Mouse (Mus musculus): Measurements from ENCODE around the gene Syvn1. TPM values are rescaled to one million over a fixed set of nuclear protein-coding genes. Genes with fewer than 3 reads are reported as not detected.

Gene Syvn1
- polyA plus RNA-seq (2012; rRNA removed) = 28.2 and 37.9 TPM in 2 replicates

DNA sequence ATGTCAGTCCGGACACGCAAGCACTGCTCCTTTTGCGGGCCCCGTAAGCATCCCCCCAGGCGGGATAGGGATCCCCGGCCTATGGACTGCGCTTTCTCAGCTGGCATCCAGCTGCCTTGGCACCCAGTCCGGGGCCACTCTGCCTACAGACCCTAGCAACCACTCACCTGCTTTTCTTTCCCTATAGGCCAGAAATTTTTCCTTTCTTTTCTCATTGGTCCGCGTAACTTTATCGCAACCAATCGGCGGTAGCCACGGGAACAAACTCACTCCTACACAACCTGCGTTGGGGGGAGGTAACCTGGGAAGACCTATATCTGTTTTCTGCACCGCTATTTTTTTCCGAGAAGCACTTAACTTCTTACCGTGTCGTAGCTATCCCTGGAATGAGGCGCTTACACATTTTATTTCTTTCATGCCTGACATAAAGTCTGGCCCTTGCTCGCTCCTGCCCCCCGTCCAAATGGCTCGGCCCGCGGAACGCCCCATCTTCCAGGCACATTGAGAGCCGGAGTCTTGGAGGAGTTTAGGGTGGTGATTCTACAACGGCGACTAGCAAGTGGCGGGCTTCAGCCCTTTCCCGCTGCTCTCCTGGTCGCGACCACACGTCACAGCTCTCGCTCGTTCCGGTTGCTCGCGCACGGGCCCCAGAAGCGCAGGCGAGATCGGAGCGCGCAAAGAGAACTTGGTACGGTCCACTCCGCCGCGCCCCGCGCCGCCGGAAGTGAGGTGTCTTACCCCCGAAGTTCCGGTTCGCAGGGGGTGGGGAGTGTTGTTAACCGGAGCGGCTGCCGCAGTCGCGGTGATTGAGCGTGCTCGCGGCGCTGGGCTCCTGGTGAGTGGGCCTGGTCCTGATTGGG lies at the start of gene Syvn1:
Gene Syvn1 (plus strand): TSS at position 283 of the 860 bp plus-strand sequence.

DNA sequence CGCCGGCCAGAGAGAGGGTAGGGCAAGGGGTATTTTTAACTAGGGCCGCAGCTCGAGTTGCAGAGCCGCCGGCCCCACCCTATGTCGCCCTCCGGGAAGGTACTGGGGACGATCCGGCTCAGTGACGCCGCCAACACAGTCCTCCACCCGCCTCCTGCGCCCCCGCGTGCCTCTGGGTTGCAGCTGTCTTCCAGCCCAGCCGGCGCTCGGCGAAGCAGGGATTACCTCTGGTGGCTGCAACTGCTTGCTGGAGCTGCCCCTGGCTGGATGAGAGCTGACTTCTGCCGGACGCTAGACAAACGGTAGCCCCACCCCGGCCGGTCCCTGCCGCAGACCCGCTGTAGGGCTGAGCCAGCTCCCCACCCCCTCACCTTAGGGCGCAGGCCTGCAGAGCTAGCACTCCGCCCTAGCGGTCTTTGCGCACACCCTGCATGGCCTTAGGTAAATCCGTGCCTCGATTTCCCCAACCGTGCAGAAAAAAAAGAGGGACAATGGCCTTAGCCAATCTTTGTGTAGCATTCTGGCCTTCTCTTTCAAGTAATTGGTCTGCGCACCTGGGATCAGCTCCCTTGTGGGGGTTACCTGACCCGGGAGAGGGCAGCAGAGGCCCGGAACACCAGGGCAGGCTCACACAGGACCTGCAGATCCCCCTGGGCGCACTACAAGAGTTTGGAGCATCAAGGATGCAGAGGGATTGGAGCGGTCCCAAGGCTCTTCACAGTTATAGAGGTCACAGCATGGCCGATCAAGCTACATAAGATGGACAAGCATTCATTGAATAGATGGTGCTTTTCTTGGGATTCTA lies 30.7 kb upstream of the Syvn1 start, which contains the start of gene Capn1:
Gene Capn1 (minus strand): TSS at position 387 of the 805 bp plus-strand sequence.

DNA sequence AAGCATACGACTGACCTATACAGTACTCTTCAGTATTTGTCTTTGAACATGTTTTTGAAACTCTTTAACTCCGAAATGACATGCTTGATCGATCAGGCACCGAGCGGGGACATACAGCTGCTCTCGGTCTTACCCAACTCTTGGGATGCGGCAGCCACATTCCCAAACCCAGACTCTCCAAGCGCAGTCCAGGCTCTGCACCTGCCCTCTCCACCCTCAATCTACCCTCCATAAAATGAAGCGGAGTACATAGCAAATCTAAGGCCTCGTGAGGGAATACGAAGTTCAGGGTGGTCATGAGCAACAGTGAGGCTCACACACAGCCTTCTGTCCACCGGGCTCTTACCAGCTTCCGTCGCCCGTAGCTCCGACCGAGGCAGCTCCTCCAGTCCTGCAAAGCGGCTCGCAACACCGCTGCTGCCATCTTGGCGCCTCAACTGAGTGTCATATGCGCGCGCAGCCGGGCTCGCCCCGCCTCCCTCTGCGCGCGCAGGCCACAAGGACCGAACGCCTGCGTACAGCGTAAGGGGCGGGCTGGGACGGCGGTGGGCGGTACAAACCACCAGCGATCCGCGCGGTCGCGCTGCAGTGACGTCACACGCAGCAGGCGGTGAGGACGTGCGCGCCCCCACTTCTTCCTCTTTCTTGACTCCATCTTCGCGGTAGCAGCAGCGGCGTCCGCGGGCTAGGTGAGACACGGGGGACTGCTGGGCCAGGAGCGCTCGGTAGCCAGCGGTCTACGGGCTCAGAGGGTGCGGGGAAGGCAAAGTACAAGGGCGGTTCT lies 11.1 kb downstream of the Syvn1 start, which contains the start of the genes Mrpl49 and Fau:
Gene Mrpl49 (minus strand): TSS at position 473 of the 784 bp plus-strand sequence.
Gene Fau (plus strand): TSS at position 532 of the 784 bp plus-strand sequence.

DNA sequence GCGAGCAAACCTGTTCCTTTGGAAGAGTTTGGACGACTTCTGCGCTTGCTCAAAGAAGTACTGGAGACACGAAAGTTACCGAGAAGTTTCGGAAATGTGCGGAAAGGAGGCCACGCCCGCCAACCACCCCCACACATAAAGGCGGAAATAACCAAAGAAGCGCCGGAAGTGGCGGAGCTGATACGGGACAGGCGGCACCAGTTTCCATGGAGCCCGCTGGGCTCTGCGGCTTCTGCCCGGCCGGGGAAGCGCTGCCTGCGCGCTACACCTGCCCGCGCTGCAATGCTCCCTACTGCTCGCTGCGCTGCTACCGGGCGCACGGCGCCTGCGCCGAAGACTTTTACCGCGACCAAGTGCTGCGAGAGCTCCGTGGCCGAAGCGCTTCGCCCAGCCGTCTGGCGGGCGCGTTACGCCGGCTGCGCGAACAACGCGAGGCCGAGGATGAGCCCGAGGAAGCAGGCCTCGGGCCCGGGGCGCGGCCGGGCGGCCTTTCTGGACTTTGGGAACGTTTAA lies 14.7 kb downstream of the Syvn1 start, which contains the start of gene Znhit2:
Gene Znhit2 (plus strand): TSS at position 172 of the 513 bp plus-strand sequence.

DNA sequence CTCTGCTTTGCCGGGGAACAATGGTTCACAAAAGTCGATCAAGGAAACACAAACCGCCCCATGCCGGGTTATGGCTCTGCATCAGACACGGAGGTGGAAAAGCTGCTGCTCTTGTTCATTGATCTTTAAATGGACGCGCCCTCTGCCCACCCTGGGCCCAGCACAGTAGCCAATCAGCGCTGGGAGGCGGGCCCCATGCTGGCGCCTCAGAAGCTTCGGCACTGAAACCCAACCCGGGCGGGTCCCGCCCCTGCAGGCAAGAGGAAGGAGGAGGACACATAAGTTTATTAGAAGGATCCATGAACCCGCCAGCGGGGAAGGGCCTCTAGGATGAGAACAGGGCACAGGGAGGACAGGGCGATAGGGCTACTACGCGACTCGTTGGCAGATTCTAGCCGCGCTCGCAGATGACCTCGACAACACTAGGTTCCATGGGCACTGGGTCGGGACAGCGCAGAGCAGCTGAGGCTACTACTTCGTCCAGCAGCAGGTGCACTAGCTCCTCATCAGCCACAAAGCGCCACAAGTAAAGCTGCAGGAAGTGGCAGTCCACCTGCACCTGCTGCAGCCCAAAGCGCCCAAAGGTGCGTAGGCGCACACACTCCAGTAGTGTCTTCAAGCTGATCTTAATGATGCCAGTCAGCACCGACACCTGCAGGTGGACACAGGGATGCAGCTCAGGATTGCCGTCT lies 21.5 kb downstream of the Syvn1 start, which contains the start of gene Tm7sf2:
Gene Tm7sf2 (minus strand): TSS at position 650 of the 692 bp plus-strand sequence.

DNA sequence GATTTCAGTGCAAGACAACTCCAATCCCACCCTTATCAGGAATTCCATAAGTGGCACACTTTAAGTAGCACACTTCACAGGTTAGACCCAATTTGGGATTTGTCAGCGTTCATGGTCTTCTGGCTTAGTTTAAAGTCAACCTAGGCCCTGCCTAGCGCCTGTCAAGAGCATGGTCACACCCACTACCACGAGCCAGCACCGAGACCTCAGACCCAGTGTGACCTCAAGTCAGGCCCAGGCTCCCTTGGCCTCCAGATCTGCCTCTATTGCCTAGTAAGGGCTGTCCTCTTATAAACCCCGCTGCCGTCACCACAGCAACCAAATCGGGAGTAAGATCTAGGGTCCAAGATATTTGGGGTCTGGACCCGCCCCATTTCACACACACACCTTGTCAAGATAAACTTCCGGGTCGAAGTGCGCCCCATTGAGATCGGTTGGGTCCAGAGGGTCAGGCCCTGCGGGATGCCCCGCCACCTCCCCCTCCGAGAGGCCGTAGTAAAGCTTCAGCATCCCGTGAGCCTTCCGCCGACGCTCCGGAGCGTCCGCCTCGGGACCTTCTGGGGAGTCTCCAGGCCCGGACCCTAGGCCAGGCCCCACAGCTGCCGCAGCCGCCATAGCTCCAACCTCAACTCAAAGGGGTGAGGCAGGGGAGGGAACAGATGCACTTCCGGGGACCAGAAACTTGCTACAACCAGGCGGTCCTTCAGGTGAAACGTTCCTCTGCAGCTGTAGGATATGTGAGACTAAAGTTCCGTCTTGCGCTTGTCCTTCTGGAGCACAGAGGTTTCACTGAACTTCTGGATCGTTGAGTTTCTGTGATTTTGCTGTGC lies 30.4 kb downstream of the Syvn1 start, which contains the start of gene Vps51:
Gene Vps51 (minus strand): TSS at position 668 of the 830 bp plus-strand sequence.

DNA sequence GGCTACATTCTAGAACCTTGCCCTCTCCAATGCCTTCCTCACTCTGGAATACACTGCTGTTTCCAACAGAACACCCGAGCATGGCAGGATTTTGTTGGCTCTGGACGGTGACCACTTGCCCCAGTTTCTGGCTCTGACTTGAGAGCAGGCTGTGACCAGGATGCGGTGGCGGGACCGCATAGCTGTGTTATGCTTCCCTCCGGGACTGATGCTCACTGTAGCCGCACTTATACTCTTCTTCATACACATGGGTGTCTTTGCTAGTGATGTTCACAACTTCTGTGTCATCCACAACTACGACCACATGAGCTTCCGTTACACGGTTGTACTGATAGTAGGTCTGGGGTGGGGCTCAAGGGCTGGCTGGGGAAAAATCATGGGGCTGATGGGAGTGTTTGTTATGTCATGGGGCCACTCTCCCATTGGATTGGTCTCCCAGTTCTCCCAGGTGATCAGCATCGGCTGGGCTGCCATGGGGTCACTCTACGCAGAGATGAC lies 33.7 kb downstream of the Syvn1 start, which contains the start of gene Tmem262:
Gene Tmem262 (plus strand): TSS at position 51 of the 498 bp plus-strand sequence.

DNA sequence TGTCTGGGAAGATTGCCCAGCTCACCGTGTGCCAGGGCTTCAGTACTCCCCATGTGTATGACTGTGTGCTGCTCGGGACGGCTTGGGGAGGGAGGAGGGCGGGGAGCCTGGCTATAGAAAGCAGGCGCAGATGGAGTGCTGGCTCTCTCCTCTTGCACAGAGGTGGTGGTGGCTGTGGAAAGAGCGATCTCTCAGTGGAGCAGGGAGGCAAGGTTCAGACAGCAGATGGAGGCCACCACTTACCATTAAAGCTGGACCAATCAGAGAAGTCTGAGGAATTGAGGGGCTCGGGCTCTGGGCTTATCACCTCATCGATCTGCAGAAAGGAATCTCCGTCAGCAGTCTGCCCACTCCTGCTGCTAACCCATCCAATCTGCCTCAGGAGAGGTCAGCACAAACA lies 35.8 kb downstream of the Syvn1 start, which contains the start of gene Gm28374:
Gene Gm28374 (minus strand): TSS at position 101 of the 400 bp plus-strand sequence.

DNA sequence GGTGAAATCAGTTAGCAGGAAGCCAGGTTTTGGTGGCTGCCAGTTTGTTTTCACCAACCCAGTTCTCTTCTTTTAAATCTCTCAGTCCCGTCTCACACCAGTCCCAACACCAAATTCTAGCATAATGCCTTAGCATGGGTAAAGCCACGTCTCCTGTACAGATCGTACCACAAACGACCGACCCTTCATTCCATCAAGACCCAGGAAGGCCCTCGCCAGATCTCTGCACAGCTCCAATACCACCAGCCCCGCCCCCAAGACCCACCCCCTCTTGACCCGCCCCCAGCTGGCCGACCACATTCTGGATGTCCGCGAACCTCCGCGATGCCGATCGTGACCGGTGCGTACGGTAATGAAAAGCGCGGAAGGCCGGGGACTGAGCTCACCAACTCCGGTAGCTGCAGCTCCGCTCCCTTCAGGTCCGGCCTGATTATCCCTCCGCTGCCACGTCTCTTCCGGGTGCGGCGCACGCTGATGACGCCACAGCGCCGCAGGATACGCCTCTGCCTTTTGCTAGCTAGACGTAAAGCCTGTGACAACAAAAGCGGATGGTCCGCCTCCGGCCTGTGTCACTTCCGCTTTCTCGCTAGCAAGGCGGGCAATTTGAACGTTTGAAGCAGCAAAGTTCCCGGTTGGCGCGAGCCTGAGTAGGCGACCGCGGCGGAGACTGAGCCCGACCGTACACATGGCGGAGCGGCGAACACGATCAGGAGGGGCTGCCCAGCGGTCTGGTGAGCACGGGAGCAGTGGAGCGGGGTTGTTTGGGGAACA lies 38.3 kb downstream of the Syvn1 start, which contains the start of the genes Zfpl1 and Cdca5:
Gene Zfpl1 (minus strand): TSS at position 479 of the 771 bp plus-strand sequence.
Gene Cdca5 (plus strand): TSS at position 506 of the 771 bp plus-strand sequence.

DNA sequence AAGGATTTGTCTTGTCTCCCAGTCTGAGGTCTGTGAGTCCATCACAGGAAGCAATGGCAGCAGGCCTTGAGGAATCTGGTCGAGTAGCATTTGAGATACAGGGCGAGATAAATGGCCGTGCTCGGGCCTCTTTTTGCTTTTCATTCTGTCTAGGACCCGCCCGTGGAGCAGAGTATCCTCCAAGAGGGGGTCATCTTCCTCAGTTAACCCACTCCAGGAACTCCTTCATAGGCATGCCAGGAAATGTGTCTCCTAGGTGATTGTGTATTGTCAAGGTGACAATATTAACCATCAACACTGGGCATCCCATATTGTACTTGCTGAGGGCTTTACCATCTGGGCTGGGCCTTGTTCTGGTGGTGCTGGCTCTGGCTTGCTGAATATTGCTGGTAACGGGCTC lies 47.7 kb downstream of the Syvn1 start, which contains the start of gene AC131692.1:
Gene AC131692.1 (plus strand): TSS at position 301 of the 400 bp plus-strand sequence.

Other genes with a start within 250 kb of the Syvn1 start
- 16.1 and 16.6 TPM in 2 replicates for gene Frmd8, start 171.3 kb upstream of the Syvn1 start, polyA plus RNA-seq (2012; rRNA removed)
- gene Slc25a45, start 168.8 kb upstream of the Syvn1 start, polyA plus RNA-seq (2012; rRNA removed) = 3.5 and 4.1 TPM in 2 replicates
- gene Tigd3, start 152.4 kb upstream of the Syvn1 start, polyA plus RNA-seq (2012; rRNA removed) = 13.9 and 15.5 TPM in 2 replicates
- 193 and 198 TPM in 2 replicates for gene Dpf2, start 133.6 kb upstream of the Syvn1 start, polyA plus RNA-seq (2012; rRNA removed)
- gene Cdc42ep2, start 121.8 kb upstream of the Syvn1 start, polyA plus RNA-seq (2012; rRNA removed) = 9.7 and 12.1 TPM in 2 replicates
- gene Pola2, start 82.4 kb upstream of the Syvn1 start, polyA plus RNA-seq (2012; rRNA removed) = 50.1 and 52.4 TPM in 2 replicates
- not detected in 2 replicates for gene Slc22a20, start 60.4 kb upstream of the Syvn1 start, polyA plus RNA-seq (2012; rRNA removed)
- 5.1 and 9.9 TPM in 2 replicates for gene Capn1, start 30.7 kb upstream of the Syvn1 start, polyA plus RNA-seq (2012; rRNA removed)
- 52.3 and 53.8 TPM in 2 replicates for gene Mrpl49, start 11.2 kb downstream of the Syvn1 start, polyA plus RNA-seq (2012; rRNA removed)
- gene Fau, start 11.3 kb downstream of the Syvn1 start, polyA plus RNA-seq (2012; rRNA removed) = 1,336 and 1,386 TPM in 2 replicates
- gene Znhit2, start 14.6 kb downstream of the Syvn1 start, polyA plus RNA-seq (2012; rRNA removed) = 31.1 and 33.9 TPM in 2 replicates
- 79.3 and 81.1 TPM in 2 replicates for gene Tm7sf2, start 21.8 kb downstream of the Syvn1 start, polyA plus RNA-seq (2012; rRNA removed)
- 101 and 102 TPM in 2 replicates for gene Vps51, start 30.7 kb downstream of the Syvn1 start, polyA plus RNA-seq (2012; rRNA removed)
- gene Tmem262, start 33.5 kb downstream of the Syvn1 start, polyA plus RNA-seq (2012; rRNA removed) = not detected in 2 replicates
- gene Gm28374, start 35.7 kb downstream of the Syvn1 start, polyA plus RNA-seq (2012; rRNA removed) = 2.3 and 2.7 TPM in 2 replicates
- gene Zfpl1, start 38.4 kb downstream of the Syvn1 start, polyA plus RNA-seq (2012; rRNA removed) = 99.9 and 111 TPM in 2 replicates
- 13.7 and 19.6 TPM in 2 replicates for gene Cdca5, start 38.4 kb downstream of the Syvn1 start, polyA plus RNA-seq (2012; rRNA removed)
- 0.29 and 0.48 TPM in 2 replicates for gene AC131692.1, start 47.8 kb downstream of the Syvn1 start, polyA plus RNA-seq (2012; rRNA removed)
- gene Naaladl1, start 59.2 kb downstream of the Syvn1 start, polyA plus RNA-seq (2012; rRNA removed) = 1.8 and 1.9 TPM in 2 replicates
- gene Sac3d1, start 72.1 kb downstream of the Syvn1 start, polyA plus RNA-seq (2012; rRNA removed) = 45.8 and 47.4 TPM in 2 replicates
- gene Snx15, start 81.7 kb downstream of the Syvn1 start, polyA plus RNA-seq (2012; rRNA removed) = 47.2 and 51.4 TPM in 2 replicates
- gene Batf2, start 94.4 kb downstream of the Syvn1 start, polyA plus RNA-seq (2012; rRNA removed) = 0.34 and 0.48 TPM in 2 replicates
- 99.8 and 109 TPM in 2 replicates for gene Arl2, start 95.0 kb downstream of the Syvn1 start, polyA plus RNA-seq (2012; rRNA removed)
- gene Majin, start 137.8 kb downstream of the Syvn1 start, polyA plus RNA-seq (2012; rRNA removed) = 0.09 TPM in 1 of 2 replicates, not detected in the other
- gene Gpha2, start 179.8 kb downstream of the Syvn1 start, polyA plus RNA-seq (2012; rRNA removed) = 0.14 and 1.1 TPM in 2 replicates
- 99.3 and 99.9 TPM in 2 replicates for gene Ppp2r5b, start 189.3 kb downstream of the Syvn1 start, polyA plus RNA-seq (2012; rRNA removed)
- gene Atg2a, start 195.1 kb downstream of the Syvn1 start, polyA plus RNA-seq (2012; rRNA removed) = 19.9 and 22.5 TPM in 2 replicates
- 175 and 205 TPM in 2 replicates for gene Ehd1, start 230.1 kb downstream of the Syvn1 start, polyA plus RNA-seq (2012; rRNA removed)